30 mouse cellular contexts compared by ENCODE assay signal in the genomic region with DNA sequence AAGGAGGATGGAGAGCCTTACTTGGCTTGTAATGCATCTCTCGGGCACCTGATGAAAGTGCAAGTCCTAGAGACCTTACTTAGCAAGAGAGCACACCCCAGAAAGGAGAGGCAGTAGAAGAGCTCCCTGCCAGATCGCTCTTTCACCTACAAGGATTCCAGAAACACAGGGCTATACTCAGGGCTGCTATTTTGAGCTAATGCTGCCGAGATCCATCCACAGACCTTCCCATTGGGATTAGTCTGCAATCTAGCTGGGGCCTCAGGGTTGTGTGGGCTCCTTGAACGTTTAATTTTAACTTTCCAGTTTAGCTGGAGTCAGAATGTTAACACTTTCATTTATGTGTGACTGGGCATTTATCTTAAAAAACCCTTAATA.
DNase-seq lines count a peak whose midpoint lies in the region; ATAC-seq and TF ChIP-seq lines count a peak whose summit lies in the region.
"Had no signal": no experiment of that assay in that cellular context is flagged by ENCODE, and none has a peak within 500 bp of the region (broad histone marks: within the 10 kb centered on the region; RNA-seq: fewer than 3 reads in every experiment).

No protein-coding gene starts in this region.

- H3K27me3 ChIP-seq in heart, embryonic 10.5 days (ENCODE audit: insufficient read depth, poor library complexity, severe bottlenecking): no peaks in the 10 kb centered on the region
- H3K27me3 ChIP-seq in hindbrain, embryonic 13.5 days: no peaks in the 10 kb centered on the region
- H3K27me3 ChIP-seq in hindbrain, embryonic 12.5 days: no peaks in the 10 kb centered on the region
- no peaks in the 10 kb centered on the region for H3K27me3 ChIP-seq in heart, embryonic 14.5 days (ENCODE audit: control insufficient read depth, insufficient read depth, low read length)
- H3K27me3 ChIP-seq in heart, postnatal 0 days (ENCODE audit: control insufficient read depth, insufficient read depth, low read length): no peaks in the 10 kb centered on the region
- no peaks in the 10 kb centered on the region for H3K27me3 ChIP-seq in kidney, embryonic 16.5 days (ENCODE audit: insufficient read depth, low read length)
- H3K27me3 ChIP-seq: embryonic facial prominence, embryonic 12.5 days; hindbrain, embryonic 15.5 days; liver, embryonic 15.5 days; lung, embryonic 15.5 days; neural tube, embryonic 12.5 days; stomach, embryonic 15.5 days had no signal

- no peak overlapping the region for H3K4me3 ChIP-seq in heart, embryonic 10.5 days
- no peak overlapping the region for H3K4me3 ChIP-seq in hindbrain, embryonic 13.5 days
- no peak overlapping the region for H3K4me3 ChIP-seq in hindbrain, embryonic 12.5 days
- no peak overlapping the region for H3K4me3 ChIP-seq in heart, embryonic 14.5 days (ENCODE audit: control insufficient read depth in 1 of 2, insufficient read depth in 1 of 2, low read depth in 1 of 2, low read length in 2 of 2)
- no peak overlapping the region for H3K4me3 ChIP-seq in heart, postnatal 0 days (ENCODE audit: low read depth, low read length)
- no peak overlapping the region for H3K4me3 ChIP-seq in kidney, embryonic 16.5 days (ENCODE audit: low read length)
- H3K4me3 ChIP-seq: embryonic facial prominence, embryonic 12.5 days; forebrain, embryonic 10.5 days; hindbrain, embryonic 15.5 days; limb, embryonic 12.5 days; liver, embryonic 15.5 days; lung, embryonic 15.5 days; midbrain, embryonic 10.5 days; myocyte; neural tube, embryonic 12.5 days; stomach, embryonic 15.5 days had no signal

- H3K4me2 ChIP-seq in hindbrain, embryonic 13.5 days: no peak overlapping the region
- no peak overlapping the region for H3K4me2 ChIP-seq in hindbrain, embryonic 12.5 days (replicated peaks)
- 0 out of 2 replicates have a peak overlapping the region, but pooled peaks have one; percentile 16 for H3K4me2 ChIP-seq in heart, embryonic 14.5 days (ENCODE audit: low read length)
- no peak overlapping the region for H3K4me2 ChIP-seq in heart, postnatal 0 days (ENCODE audit: low read depth, low read length)
- no peak overlapping the region for H3K4me2 ChIP-seq in kidney, embryonic 16.5 days (replicated peaks; ENCODE audit: low read depth, low read length)
- H3K4me2 ChIP-seq: embryonic facial prominence, embryonic 12.5 days; hindbrain, embryonic 15.5 days; limb, embryonic 12.5 days; liver, embryonic 15.5 days; lung, embryonic 15.5 days; neural tube, embryonic 12.5 days; stomach, embryonic 15.5 days had no signal

- H3K27ac ChIP-seq in heart, embryonic 10.5 days: peak overlapping the region; percentile 57
- peak overlapping the region; percentile 44 for H3K27ac ChIP-seq in hindbrain, embryonic 13.5 days
- no peak overlapping the region for H3K27ac ChIP-seq in hindbrain, embryonic 12.5 days
- peak overlapping the region; percentile 75 for H3K27ac ChIP-seq in heart, embryonic 14.5 days (replicated peaks in 1 of 2; ENCODE audit: control insufficient read depth in 1 of 2, insufficient read depth in 1 of 2, low read depth in 2 of 2, low read length in 2 of 2)
- peak overlapping the region; percentile 18; the same call in 1 of the 2 replicates for H3K27ac ChIP-seq in heart, postnatal 0 days (ENCODE audit: low read depth)
- no peak overlapping the region for H3K27ac ChIP-seq in kidney, embryonic 16.5 days (ENCODE audit: low read length)
- H3K27ac ChIP-seq: embryonic facial prominence, embryonic 12.5 days; forebrain, embryonic 10.5 days; hindbrain, embryonic 15.5 days; limb, embryonic 12.5 days; liver, embryonic 15.5 days; lung, embryonic 15.5 days; midbrain, embryonic 10.5 days; neural tube, embryonic 12.5 days; stomach, embryonic 15.5 days had no signal

- H3K4me1 ChIP-seq in heart, embryonic 10.5 days: peaks cover 49% of the 10 kb centered on the region
- peaks cover 55% of the 10 kb centered on the region for H3K4me1 ChIP-seq in hindbrain, embryonic 13.5 days (replicated peaks)
- peaks cover 38% of the 10 kb centered on the region for H3K4me1 ChIP-seq in hindbrain, embryonic 12.5 days
- H3K4me1 ChIP-seq in heart, embryonic 14.5 days (ENCODE audit: control insufficient read depth in 2 of 2, insufficient read depth in 2 of 2, low read length in 2 of 2): peaks cover 17 to 33% of the 10 kb centered on the region in 2 experiments
- H3K4me1 ChIP-seq in heart, postnatal 0 days (ENCODE audit: control insufficient read depth, insufficient read depth): peaks cover 22% of the 10 kb centered on the region
- H3K4me1 ChIP-seq in kidney, embryonic 16.5 days (ENCODE audit: insufficient read depth, low read length): peaks cover 42% of the 10 kb centered on the region

- TF ChIP-seq CTCF in heart, postnatal 0 days (IDR thresholded peaks at IDR 0.05; ENCODE audit: low read depth): no peak

- no peak for TF ChIP-seq EP300 in heart, postnatal 0 days (IDR thresholded peaks at IDR 0.05; ENCODE audit: low read depth)

- intact Hi-C loops in heart, postnatal 10 days (cut with DNase I): no loop called here

- WGBS in heart, embryonic 10.5 days: 45% methylated on average over 4 of the region's 4 CpGs
- 38% methylated on average over 4 of the region's 4 CpGs for WGBS in hindbrain, embryonic 13.5 days
- 42% methylated on average over 4 of the region's 4 CpGs for WGBS in hindbrain, embryonic 12.5 days
- WGBS in heart, embryonic 14.5 days: 29% methylated on average over 4 of the region's 4 CpGs
- whole genome bisulfite sequencing in heart, postnatal 0 days: 32% methylated on average over 4 of the region's 4 CpGs
- 45% methylated on average over 4 of the region's 4 CpGs for WGBS in kidney, embryonic 16.5 days

- no peak for DNase-seq in heart, embryonic 10.5 days (ENCODE audit: low spot score)
- DNase-seq in heart, postnatal 10 days: no peak
- DNase-seq in heart, postnatal 0 days (ENCODE audit: low spot score): no peak
- DNase-seq: adrenal gland, postnatal 25 days; cerebellum, adult 11-12 months; cerebellum, adult 9-11 months; embryo, embryonic 11 days; gastrocnemius, postnatal 10 days; kidney, adult 11 months; kidney, postnatal 25 days; right cerebral cortex, postnatal 14 days; thymus, adult 18-20 months; thymus, postnatal 36 days had no signal

- no peak for ATAC-seq in hindbrain, embryonic 13.5 days (ENCODE audit: low FRiP score)
- ATAC-seq in hindbrain, embryonic 12.5 days (ENCODE audit: low FRiP score): no peak
- 0 out of 2 replicates have a peak, but pooled peaks have one; percentile 56 for ATAC-seq in heart, embryonic 14.5 days (ENCODE audit: insufficient number of reproducible peaks, insufficient read depth, low FRiP score, low read depth)
- peak; percentile 47; the same call in 1 of the 2 replicates for ATAC-seq in heart, postnatal 0 days (ENCODE audit: insufficient read depth, low read depth)
- ATAC-seq in kidney, embryonic 16.5 days (ENCODE audit: low FRiP score, low TSS enrichment): no peak
- ATAC-seq: CD4-positive, CD25-positive, alpha-beta regulatory T cell, adult 4 months; forebrain, embryonic 16.5 days; inflammation-experienced regulatory T-cells, adult 6 months had no signal

- H3K36me3 ChIP-seq in heart, embryonic 10.5 days: no peaks in the 10 kb centered on the region
- no peaks in the 10 kb centered on the region for H3K36me3 ChIP-seq in hindbrain, embryonic 13.5 days
- 0 out of 2 replicates have a peak, but pooled peaks cover 2% of the 10 kb centered on the region for H3K36me3 ChIP-seq in hindbrain, embryonic 12.5 days
- no peaks in the 10 kb centered on the region for H3K36me3 ChIP-seq in heart, embryonic 14.5 days (ENCODE audit: control insufficient read depth, insufficient read depth, low read length)
- no peaks in the 10 kb centered on the region for H3K36me3 ChIP-seq in heart, postnatal 0 days (replicated peaks; ENCODE audit: control insufficient read depth, insufficient read depth, low read length)
- no peaks in the 10 kb centered on the region for H3K36me3 ChIP-seq in kidney, embryonic 16.5 days (ENCODE audit: insufficient read depth, low read length)
- H3K36me3 ChIP-seq: embryonic facial prominence, embryonic 12.5 days; forebrain, embryonic 10.5 days; hindbrain, embryonic 15.5 days; limb, embryonic 12.5 days; liver, embryonic 15.5 days; lung, embryonic 15.5 days; midbrain, embryonic 10.5 days; neural tube, embryonic 12.5 days; stomach, embryonic 15.5 days had no signal

- H3K9me3 ChIP-seq in heart, embryonic 10.5 days: no peaks in the 10 kb centered on the region
- no peaks in the 10 kb centered on the region for H3K9me3 ChIP-seq in hindbrain, embryonic 13.5 days
- H3K9me3 ChIP-seq in hindbrain, embryonic 12.5 days (replicated peaks): no peaks in the 10 kb centered on the region
- no peaks in the 10 kb centered on the region for H3K9me3 ChIP-seq in heart, embryonic 14.5 days (ENCODE audit: control insufficient read depth, low read length)
- H3K9me3 ChIP-seq in heart, postnatal 0 days (replicated peaks; ENCODE audit: control insufficient read depth, low read length): no peaks in the 10 kb centered on the region
- H3K9me3 ChIP-seq in kidney, embryonic 16.5 days (ENCODE audit: low read length): no peaks in the 10 kb centered on the region
- H3K9me3 ChIP-seq: embryonic facial prominence, embryonic 12.5 days; forebrain, embryonic 10.5 days; hindbrain, embryonic 15.5 days; limb, embryonic 12.5 days; liver, embryonic 15.5 days; lung, embryonic 15.5 days; midbrain, embryonic 10.5 days; neural tube, embryonic 12.5 days; stomach, embryonic 15.5 days had no signal

- H3K9ac ChIP-seq in hindbrain, embryonic 13.5 days: no peak overlapping the region
- H3K9ac ChIP-seq in hindbrain, embryonic 12.5 days: no peak overlapping the region
- H3K9ac ChIP-seq in heart, embryonic 14.5 days (ENCODE audit: low read length): no peak overlapping the region
- no peak overlapping the region for H3K9ac ChIP-seq in heart, postnatal 0 days (replicated peaks; ENCODE audit: low read depth, low read length)
- H3K9ac ChIP-seq in kidney, embryonic 16.5 days (replicated peaks; ENCODE audit: low read length): no peak overlapping the region
- H3K9ac ChIP-seq: embryonic facial prominence, embryonic 12.5 days; hindbrain, embryonic 15.5 days; limb, embryonic 12.5 days; liver, embryonic 15.5 days; lung, embryonic 15.5 days; neural tube, embryonic 12.5 days; stomach, embryonic 15.5 days had no signal

Comparison
In these comparisons a context has a peak if more than half of its experiments do, and no peak if none do; other contexts are left out.
1. H3K27ac ChIP-seq: peak in heart, embryonic 10.5 days (single experiment), hindbrain, embryonic 13.5 days (single experiment), heart, embryonic 14.5 days (2 of 2) and heart, postnatal 0 days (single experiment); none in hindbrain, embryonic 12.5 days (single experiment) and kidney, embryonic 16.5 days (single experiment).
2. ATAC-seq: peak in heart, embryonic 14.5 days (single experiment) and heart, postnatal 0 days (single experiment); none in hindbrain, embryonic 13.5 days (single experiment), hindbrain, embryonic 12.5 days (single experiment) and kidney, embryonic 16.5 days (single experiment).